In genomic region chr7:122969231-122970032, GRCm38 (mm10) we compare ENCODE assay signal across 8 mouse cellular contexts. TPM values are rescaled to one million over a fixed set of nuclear protein-coding genes. Genes with fewer than 3 reads are reported as not detected.
A peak's percentile ranks its signal among the peaks of the same experiment; 100 is the strongest.
DNase-seq lines count a peak whose midpoint lies in the region; ATAC-seq and TF ChIP-seq lines count a peak whose summit lies in the region.

No protein-coding gene starts in this region.

- H3K4me2 ChIP-seq in forebrain, embryonic 14.5 days (ENCODE audit: low read length): peak overlapping the region; percentile 90

- peak; percentile 96 for ATAC-seq in cerebellum, adult (ENCODE audit: insufficient number of reproducible peaks, low FRiP score, low TSS enrichment)
- ATAC-seq in forebrain, embryonic 14.5 days: peak; percentile 99
- peak; percentile 90 for ATAC-seq in neutrophil, adult 5-6 weeks (ENCODE audit: extremely low read depth, insufficient number of reproducible peaks, low FRiP score, poor library complexity, severe bottlenecking)

- peak; percentile 97 for DNase-seq in forebrain, embryonic 14.5 days (ENCODE audit: low spot score)
- peak; percentile 83 for DNase-seq in heart, postnatal 25 days (ENCODE audit: low spot score)
- DNase-seq in layer of hippocampus, adult 18-20 months (ENCODE audit: low spot score in 2 of 2): peak; percentile 88 to 96
- peak; percentile 89 for DNase-seq in lung, adult 2 months
- peak; percentile 86 for DNase-seq in thymus, adult 18-20 months

- peak overlapping the region; percentile 87 for H3K4me3 ChIP-seq in ES-Bruce4 (ENCODE audit: low read depth, low read length)
- peak overlapping the region; percentile 98 for H3K4me3 ChIP-seq in forebrain, embryonic 14.5 days (ENCODE audit: low read depth, low read length)
- H3K4me3 ChIP-seq in lung, adult 2 months (replicated peaks; ENCODE audit: extremely low read depth, low read depth, low read length): peak overlapping the region; percentile 96

- H3K4me1 ChIP-seq in ES-Bruce4 (ENCODE audit: control insufficient read depth, insufficient read depth, low read length): peaks cover 3% of the 10 kb centered on the region
- H3K4me1 ChIP-seq in forebrain, embryonic 14.5 days (ENCODE audit: control insufficient read depth, insufficient read depth, low read length): peaks cover 20% of the 10 kb centered on the region
- peaks cover 12% of the 10 kb centered on the region for H3K4me1 ChIP-seq in lung, adult 2 months (ENCODE audit: control insufficient read depth, insufficient read depth, low read length)

- 1% methylated on average over 62 of the region's 62 CpGs for WGBS in forebrain, embryonic 14.5 days
- 1% methylated on average over 62 of the region's 62 CpGs for WGBS in lung, adult 2 months

- no peak for TF ChIP-seq EP300 in ES-Bruce4 (IDR thresholded peaks at IDR 0.05; ENCODE audit: insufficient read depth, low read depth, low read length)

- H3K27me3 ChIP-seq in ES-Bruce4 (ENCODE audit: control insufficient read depth, insufficient read depth, low read length, poor library complexity, severe bottlenecking): no peaks in the 10 kb centered on the region
- no peaks in the 10 kb centered on the region for H3K27me3 ChIP-seq in forebrain, embryonic 14.5 days (replicated peaks; ENCODE audit: control insufficient read depth, insufficient read depth, low read length)

- intact Hi-C loops in heart, postnatal 25 days (cut with DNase I): no loop called here

- no peak for TF ChIP-seq CTCF in ES-Bruce4 (IDR thresholded peaks at IDR 0.05; ENCODE audit: low read depth, low read length)
- no peak for TF ChIP-seq CTCF in lung, adult 2 months (IDR thresholded peaks at IDR 0.05; ENCODE audit: insufficient read depth, low read length)

- H3K9ac ChIP-seq in ES-Bruce4 (ENCODE audit: low read depth, poor library complexity, severe bottlenecking): peak overlapping the region; percentile 98
- peak overlapping the region; percentile 99 for H3K9ac ChIP-seq in forebrain, embryonic 14.5 days (ENCODE audit: low read length)

- H3K27ac ChIP-seq in ES-Bruce4 (ENCODE audit: insufficient read depth, low read length): no peak overlapping the region
- peak overlapping the region; percentile 90 for H3K27ac ChIP-seq in forebrain, embryonic 14.5 days (ENCODE audit: low read depth, low read length)

- H3K36me3 ChIP-seq in ES-Bruce4 (ENCODE audit: control insufficient read depth, insufficient read depth, low read length, poor library complexity, severe bottlenecking): peaks cover 7% of the 10 kb centered on the region
- peaks cover 7% of the 10 kb centered on the region; the same call in 1 of the 2 replicates for H3K36me3 ChIP-seq in forebrain, embryonic 14.5 days (ENCODE audit: control insufficient read depth, insufficient read depth, low read length)

- no peaks in the 10 kb centered on the region for H3K9me3 ChIP-seq in ES-Bruce4 (replicated peaks; ENCODE audit: control insufficient read depth, insufficient read depth, low read length, poor library complexity, severe bottlenecking)
- no peaks in the 10 kb centered on the region for H3K9me3 ChIP-seq in forebrain, embryonic 14.5 days (replicated peaks; ENCODE audit: control insufficient read depth, low read length)

- peak; percentile 15 for TF ChIP-seq POLR2A in ES-Bruce4 (IDR thresholded peaks at IDR 0.05; ENCODE audit: insufficient read depth, low read length)
- TF ChIP-seq POLR2A in lung, adult 2 months (IDR thresholded peaks at IDR 0.05; ENCODE audit: borderline replicate concordance, extremely low read depth, low read depth, low read length): peak; percentile 78

RNA-seq across cellular contexts. Expression of gene Rbbp6, which starts 3.9 kb away (rescaled TPM):
- 101 and 105 TPM in 2 replicates for polyA plus RNA-seq in ES-Bruce4 (2011; ENCODE audit: insufficient read depth, insufficient read length, low read depth, missing spikeins)
- polyA plus RNA-seq in forebrain, embryonic 14.5 days (2014; fragmentation: Nextera tagmentation; extraction: Ambion mirVana): 29.6 TPM in 2 replicates
- 10 to 100 TPM; 24.9 to 35.3 TPM for total RNA-seq in heart, postnatal 25 days (2021)
- 10 to 100 TPM; 62.6 to 67.2 TPM for total RNA-seq in layer of hippocampus, adult 18-20 months (2021)
- polyA plus RNA-seq in lung, adult 2 months (2012; rRNA removed): 6.8 and 12.0 TPM in 2 replicates
- total RNA-seq in neutrophil, adult 5-6 weeks (2017): 133 and 137 TPM in 2 replicates
